Mouse (Mus musculus) midbrain, embryonic 15.5 days (tissue): ENCODE results near the gene Ccdc157. TPM values are rescaled to one million over a fixed set of nuclear protein-coding genes. Genes with fewer than 3 reads are reported as not detected.
A peak's percentile ranks its signal among the peaks of the same experiment; 100 is the strongest.
"Not testable (repeated sequence)": the region's sequence is repeated elsewhere in the genome, so short reads cannot be mapped to it uniquely, and the experiment has no call there.

ENCODE experiments used
- ATAC-seq: fragments of 200-750 bp; cut with Nextera tagmentation; replicated peaks from 2 replicates; pipeline ENCODE4 v1.8.0; 2017; ENCODE audit warnings: moderate TSS enrichment
- H3K27ac ChIP-seq: fragments of 300-500 bp; sonication (generic); 2 replicates; pipeline ENCODE4 v1.5.1; 2015; ENCODE audit warnings: mild to moderate bottlenecking, inconsistent platforms
- H3K27me3 ChIP-seq: fragments of 300-500 bp; sonication (generic); replicated peaks from 2 replicates; pipeline ENCODE4 v1.6.1; 2015; ENCODE audit warnings: inconsistent platforms
- H3K36me3 ChIP-seq: fragments of 300-500 bp; sonication (generic); replicated peaks from 2 replicates; pipeline ENCODE4 v1.6.1; 2015; ENCODE audit warnings: inconsistent platforms
- H3K4me1 ChIP-seq: fragments of 300-500 bp; sonication (generic); 2 replicates; pipeline ENCODE4 v1.6.1; 2015; ENCODE audit warnings: inconsistent platforms
- H3K4me2 ChIP-seq: fragments of 300-500 bp; sonication (generic); 2 replicates; pipeline ENCODE4 v1.6.1; 2015; ENCODE audit warnings: inconsistent platforms, mild to moderate bottlenecking, moderate library complexity
- H3K4me3 ChIP-seq: fragments of 300-500 bp; sonication (generic); 2 replicates; pipeline ENCODE4 v1.5.1; 2015; ENCODE audit warnings: mild to moderate bottlenecking, inconsistent platforms
- H3K9ac ChIP-seq: fragments of 300-500 bp; sonication (generic); 2 replicates; pipeline ENCODE4 v1.6.1; 2015; ENCODE audit warnings: mild to moderate bottlenecking, inconsistent platforms
- H3K9me3 ChIP-seq: fragments of 300-500 bp; sonication (generic); 2 replicates; pipeline ENCODE4 v1.6.1; 2016; ENCODE audit warnings: inconsistent platforms
- WGBS: fragments of 180-500 bp; shearing (Covaris S2); methylation state at CpG from one replicate; pipeline ENCODE4 v1.1.7; 2015; ENCODE audit warnings: mixed read lengths; 5-methylcytosine and 5-hydroxymethylcytosine counted together
- polyA plus RNA-seq: library from polyadenylated mRNA; unstranded; fragments of >200 nt; fragmentation: Nextera tagmentation; extraction: Ambion mirVana; gene quantifications from 2 replicates; pipeline ENCODE4 v1.2.1, GENCODE M21; 2015

Ccdc157 gene
- polyA plus RNA-seq, 1 experiment from 2014 or later = 9.0 TPM

DNA sequence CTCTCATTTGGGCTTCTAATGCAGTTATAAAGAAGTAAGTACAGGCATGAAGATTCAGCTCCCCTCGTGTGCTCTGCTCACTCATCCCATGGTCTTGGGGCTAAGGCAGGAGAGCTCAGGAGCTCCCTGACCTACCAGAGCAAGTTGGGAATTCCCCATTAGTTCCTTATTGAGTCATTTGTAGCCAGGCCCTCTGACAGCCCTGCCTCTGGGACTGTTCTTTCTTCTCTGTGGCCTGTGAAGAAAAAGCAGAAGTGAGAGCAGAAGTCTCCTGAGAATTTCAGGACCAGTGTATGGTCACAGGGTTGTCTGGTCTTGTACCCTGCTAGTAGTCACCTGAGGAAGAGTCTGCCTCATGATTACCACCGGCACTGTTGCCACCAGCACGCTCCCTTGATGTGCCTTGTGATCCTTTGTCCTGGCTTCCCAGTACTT lies 35.5 kb upstream of the Ccdc157 start:
- no peak overlapping the region for H3K27ac ChIP-seq
- no peak overlapping the region for H3K4me3 ChIP-seq
- H3K9me3 ChIP-seq = no peaks in the 10 kb centered on the region
- no peaks in the 10 kb centered on the region for H3K27me3 ChIP-seq
- no peak overlapping the region for H3K9ac ChIP-seq
- peaks cover 7% of the 10 kb centered on the region for H3K4me1 ChIP-seq
- WGBS = 84% methylated on average over 3 of the region's 3 CpGs
- no peak overlapping the region for H3K4me2 ChIP-seq
- H3K36me3 ChIP-seq = no peaks in the 10 kb centered on the region
- ATAC-seq = no peak

GRCm38 (mm10) chr11:4193420-4193819 lies 33.3 kb upstream of the Ccdc157 start:
- H3K36me3 ChIP-seq = no peaks in the 10 kb centered on the region
- H3K27me3 ChIP-seq = no peaks in the 10 kb centered on the region
- H3K4me2 ChIP-seq = no peak overlapping the region
- no peak overlapping the region for H3K9ac ChIP-seq
- H3K9me3 ChIP-seq = no peaks in the 10 kb centered on the region
- no peak overlapping the region for H3K4me3 ChIP-seq
- H3K4me1 ChIP-seq = peaks cover 13% of the 10 kb centered on the region
- no peak overlapping the region for H3K27ac ChIP-seq
- no peak for ATAC-seq

DNA sequence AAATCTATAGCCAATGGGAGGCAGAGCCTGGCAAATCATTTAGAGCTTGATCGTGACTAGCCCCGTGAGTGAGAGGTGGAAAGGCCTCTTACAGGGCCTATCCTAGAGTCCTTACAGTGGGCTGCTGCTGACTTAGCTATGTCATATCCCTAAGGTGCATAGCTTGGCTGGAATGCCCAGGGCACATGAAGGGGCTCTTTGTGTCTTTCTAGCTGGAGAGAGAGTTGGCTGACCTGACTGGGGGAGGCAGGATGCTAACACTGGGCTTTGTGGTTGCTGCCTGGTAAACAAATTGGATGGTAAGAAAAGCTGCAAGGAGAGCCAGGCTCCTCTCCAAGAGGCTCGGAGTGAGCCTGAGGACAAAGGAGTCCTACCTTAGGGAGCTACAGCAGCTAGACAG lies 32.7 kb upstream of the Ccdc157 start:
- no peak overlapping the region for H3K9ac ChIP-seq
- H3K27ac ChIP-seq = no peak overlapping the region
- 79% methylated on average over 3 of the region's 3 CpGs for WGBS
- H3K27me3 ChIP-seq = no peaks in the 10 kb centered on the region
- H3K4me3 ChIP-seq = no peak overlapping the region
- ATAC-seq = no peak
- H3K4me2 ChIP-seq = no peak overlapping the region
- peaks cover 19% of the 10 kb centered on the region for H3K4me1 ChIP-seq
- H3K36me3 ChIP-seq = no peaks in the 10 kb centered on the region
- no peaks in the 10 kb centered on the region for H3K9me3 ChIP-seq

DNA sequence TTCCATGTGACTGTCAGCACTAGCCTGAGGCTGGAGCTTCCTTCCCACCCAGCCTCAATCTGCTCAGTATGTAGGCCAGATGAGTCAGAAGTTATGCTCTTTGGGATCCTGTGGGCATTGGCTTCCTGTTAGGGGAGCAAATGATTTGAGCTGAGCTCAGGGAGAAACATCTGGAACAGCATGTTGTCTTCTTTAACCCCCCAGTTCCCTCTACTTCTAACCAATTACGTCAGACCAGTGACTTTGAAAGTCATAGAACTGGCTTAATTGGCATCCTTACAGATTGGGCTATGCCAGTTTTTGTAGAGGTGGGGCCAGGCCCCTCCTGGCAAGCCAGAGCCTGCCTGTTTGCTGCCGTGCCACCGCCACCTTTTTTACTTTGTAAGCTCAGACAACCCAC lies 30.6 kb upstream of the Ccdc157 start:
- Histone ChIP-seq H3K36me3 (no peaks in the 10 kb centered on the region), H3K4me2 (no peak overlapping the region), H3K4me1 (peaks cover 26% of the 10 kb centered on the region), H3K27ac (no peak overlapping the region), H3K9me3 (no peaks in the 10 kb centered on the region), H3K27me3 (no peaks in the 10 kb centered on the region), H3K4me3 (no peak overlapping the region), H3K9ac (no peak overlapping the region)
- ATAC-seq = no peak
- WGBS = 79% methylated on average over 3 of the region's 3 CpGs

GRCm38 (mm10) chr11:4189182-4189581 lies 29.1 kb upstream of the Ccdc157 start:
- H3K36me3 ChIP-seq = no peaks in the 10 kb centered on the region
- no peaks in the 10 kb centered on the region for H3K9me3 ChIP-seq
- no peak overlapping the region for H3K4me2 ChIP-seq
- whole genome bisulfite sequencing = 88% methylated on average over 6 of the region's 6 CpGs
- ATAC-seq = no peak
- H3K4me3 ChIP-seq = no peak overlapping the region
- H3K4me1 ChIP-seq = peaks cover 26% of the 10 kb centered on the region
- no peak overlapping the region for H3K9ac ChIP-seq
- no peaks in the 10 kb centered on the region for H3K27me3 ChIP-seq
- no peak overlapping the region for H3K27ac ChIP-seq

DNA sequence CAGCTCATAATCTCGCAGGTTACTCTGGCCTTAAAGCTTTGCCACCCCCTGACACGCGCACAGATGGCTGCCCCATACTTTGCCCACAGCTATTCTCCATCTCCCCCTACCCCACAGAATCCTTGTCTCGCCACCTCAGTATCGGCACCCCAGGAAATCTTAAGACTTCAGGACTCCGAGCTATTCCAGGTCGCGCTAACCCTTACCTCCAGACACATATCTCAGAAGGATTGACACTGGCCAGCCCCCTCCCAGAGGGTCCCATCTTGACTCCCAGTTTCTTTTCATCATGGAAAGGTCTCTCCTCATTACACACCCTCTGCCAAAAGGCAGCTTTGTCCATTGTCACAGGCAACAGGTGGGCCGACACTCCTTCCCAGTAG lies 27.2 kb upstream of the Ccdc157 start:
- no peaks in the 10 kb centered on the region for H3K27me3 ChIP-seq
- ATAC-seq = peak; percentile 10; the same call in 1 of the 2 replicates

GRCm38 (mm10) chr11:4186486-4187317 lies 26.6 kb upstream of the Ccdc157 start, which contains the start of gene Tbc1d10a:
TSS of gene Tbc1d10a (plus strand) at chr11:4186789.
- Histone ChIP-seq H3K27me3 (no peaks in the 10 kb centered on the region), H3K9ac (peak within 1 kb of the TSS; percentile 93), H3K27ac (peak within 1 kb of the TSS; percentile 80), H3K36me3 (peaks cover 14% of the 10 kb centered on the region), H3K4me3 (peak within 1 kb of the TSS; percentile 92), H3K9me3 (no peaks in the 10 kb centered on the region), H3K4me2 (peak within 1 kb of the TSS; percentile 89), H3K4me1 (peaks cover 26% of the 10 kb centered on the region)
- under 1% methylated on average over 70 of the region's 71 CpGs for WGBS
- ATAC-seq = peak; percentile 100

More for the DNA sequence above, 27.2 kb upstream of the Ccdc157 start:
- peak overlapping the region; percentile 93 for H3K9ac ChIP-seq
- H3K4me3 ChIP-seq = peak overlapping the region; percentile 92
- no peaks in the 10 kb centered on the region for H3K9me3 ChIP-seq
- H3K4me1 ChIP-seq = peaks cover 26% of the 10 kb centered on the region
- peaks cover 9% of the 10 kb centered on the region for H3K36me3 ChIP-seq
- WGBS = 11% methylated on average over 9 of the region's 9 CpGs
- peak overlapping the region; percentile 89 for H3K4me2 ChIP-seq
- H3K27ac ChIP-seq = peak overlapping the region; percentile 80; the same call in 1 of the 2 replicates

DNA sequence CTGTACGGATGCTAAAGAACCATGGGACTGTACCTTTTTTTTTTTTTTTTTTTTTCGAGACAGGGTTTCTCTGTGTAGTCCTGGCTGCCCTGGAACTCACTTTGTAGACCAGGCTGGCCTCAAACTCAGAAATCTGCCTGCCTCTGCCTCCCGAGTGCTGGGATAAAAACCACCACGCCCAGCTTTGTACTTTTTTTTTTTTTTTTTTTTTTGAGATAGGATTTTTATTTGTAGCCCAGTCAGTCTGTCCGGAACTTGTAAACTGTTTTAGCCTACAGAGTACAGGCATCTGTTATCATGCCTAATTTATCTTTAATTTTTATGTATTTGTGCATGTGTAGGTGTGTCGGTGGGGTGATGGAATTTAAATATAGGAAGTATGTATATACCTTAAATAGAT lies 25.4 kb upstream of the Ccdc157 start:
- not testable (repeated sequence) for ATAC-seq, H3K27me3 ChIP-seq, H3K9me3 ChIP-seq, H3K4me2 ChIP-seq, H3K27ac ChIP-seq, H3K9ac ChIP-seq, H3K4me3 ChIP-seq
- WGBS = 92% methylated on average over 6 of the region's 6 CpGs
- H3K36me3 ChIP-seq = peaks cover 23% of the 10 kb centered on the region
- peaks cover 18% of the 10 kb centered on the region for H3K4me1 ChIP-seq

- no peak for ATAC-seq
- Histone ChIP-seq H3K36me3 (peaks cover 33% of the 10 kb centered on the region), H3K27me3 (no peaks in the 10 kb centered on the region), H3K4me1 (peaks cover 16% of the 10 kb centered on the region), H3K27ac (no peak overlapping the region; the same call in 1 of the 2 replicates), H3K4me2 (no peak overlapping the region), H3K4me3 (no peak overlapping the region), H3K9me3 (no peaks in the 10 kb centered on the region), H3K9ac (no peak overlapping the region)
- 79% methylated on average over 4 of the region's 4 CpGs for WGBS
These were observed 24.3 kb upstream of the Ccdc157 start for GRCm38 (mm10) chr11:4184251-4184952.

DNA sequence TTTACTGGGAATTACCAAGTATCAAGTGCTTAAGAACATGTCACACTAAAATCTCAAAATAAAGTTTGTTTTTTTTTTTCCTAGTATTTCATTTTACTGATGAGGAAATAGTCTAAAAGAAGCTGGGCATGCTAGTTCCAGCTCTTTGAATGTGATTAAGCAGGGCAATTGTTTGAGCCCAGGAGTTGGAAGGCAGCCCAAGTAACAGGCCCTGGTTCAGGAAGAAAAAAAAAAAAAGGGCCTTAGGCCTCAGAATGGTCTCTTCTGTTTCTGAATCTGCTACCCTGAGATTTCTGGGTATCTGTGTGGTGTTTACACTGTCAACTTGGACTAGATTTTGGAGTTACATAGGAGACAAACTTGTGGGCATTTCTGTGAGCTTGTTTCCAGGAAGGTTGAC lies 23.4 kb upstream of the Ccdc157 start:
- H3K27ac ChIP-seq = no peak overlapping the region
- no peak for ATAC-seq
- H3K36me3 ChIP-seq = peaks cover 42% of the 10 kb centered on the region

DNA sequence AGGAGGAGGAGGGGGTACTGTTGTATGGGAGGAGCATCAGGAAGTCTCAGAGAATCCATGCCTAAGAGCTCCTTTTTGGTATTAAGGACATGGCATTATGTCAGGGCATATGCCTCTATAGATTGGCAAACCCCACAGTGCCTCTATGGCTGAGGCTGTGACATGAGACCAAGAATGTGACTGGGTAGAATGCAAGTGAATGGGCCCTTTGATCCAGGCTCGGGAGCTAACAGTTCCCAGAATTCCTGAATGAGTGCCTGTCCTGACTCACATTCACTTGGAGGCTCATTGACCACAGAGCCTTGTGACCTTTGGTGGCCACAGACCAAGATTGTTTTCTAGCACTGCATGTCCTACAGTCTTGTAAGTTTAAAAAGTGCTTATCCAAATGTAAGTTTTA lies 22.0 kb upstream of the Ccdc157 start:
- no peak for ATAC-seq
- no peak overlapping the region for H3K4me3 ChIP-seq
- no peak overlapping the region for H3K9ac ChIP-seq
- H3K4me1 ChIP-seq = peaks cover under 1% of the 10 kb centered on the region; the same call in 1 of the 2 replicates
- peaks cover 56% of the 10 kb centered on the region for H3K36me3 ChIP-seq
- no peak overlapping the region for H3K4me2 ChIP-seq
- H3K27ac ChIP-seq = no peak overlapping the region
- WGBS = 9% methylated on average over 1 of the region's 1 CpGs
- H3K27me3 ChIP-seq = no peaks in the 10 kb centered on the region
- H3K9me3 ChIP-seq = no peaks in the 10 kb centered on the region

More for the DNA sequence above, 23.4 kb upstream of the Ccdc157 start:
- no peak overlapping the region for H3K9ac ChIP-seq
- H3K4me3 ChIP-seq = no peak overlapping the region
- H3K27me3 ChIP-seq = no peaks in the 10 kb centered on the region
- H3K4me1 ChIP-seq = peaks cover 15% of the 10 kb centered on the region
- no peaks in the 10 kb centered on the region for H3K9me3 ChIP-seq
- no peak overlapping the region for H3K4me2 ChIP-seq

DNA sequence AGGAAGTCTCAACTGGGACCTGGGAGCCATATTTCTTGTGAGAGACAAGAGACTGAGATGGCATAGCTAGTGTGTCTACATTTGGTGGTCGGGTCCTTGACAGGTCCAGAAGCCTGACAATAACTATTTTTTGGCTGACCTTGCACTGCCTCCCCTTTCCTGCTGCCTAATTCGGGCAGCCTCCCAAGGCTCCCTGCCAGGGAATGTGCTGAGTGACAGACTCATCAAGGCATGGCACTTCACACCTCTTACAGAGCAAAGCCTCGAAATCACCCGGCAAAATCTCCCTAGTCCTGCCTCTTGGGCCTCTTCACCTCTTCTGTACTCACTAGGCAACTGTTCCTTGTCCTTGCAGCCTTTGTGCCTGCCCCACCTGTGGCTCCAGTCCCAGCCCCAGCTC lies 17.6 kb upstream of the Ccdc157 start:
- Histone ChIP-seq H3K36me3 (peaks cover 93% of the 10 kb centered on the region), H3K4me3 (no peak overlapping the region), H3K4me2 (no peak overlapping the region), H3K9ac (no peak overlapping the region), H3K27ac (no peak overlapping the region), H3K27me3 (no peaks in the 10 kb centered on the region), H3K9me3 (no peaks in the 10 kb centered on the region), H3K4me1 (no peaks in the 10 kb centered on the region)
- ATAC-seq = no peak
- 92% methylated on average over 4 of the region's 4 CpGs for WGBS
